Mouse (Mus musculus): ENCODE results near the gene Kcnj12.

DNA sequence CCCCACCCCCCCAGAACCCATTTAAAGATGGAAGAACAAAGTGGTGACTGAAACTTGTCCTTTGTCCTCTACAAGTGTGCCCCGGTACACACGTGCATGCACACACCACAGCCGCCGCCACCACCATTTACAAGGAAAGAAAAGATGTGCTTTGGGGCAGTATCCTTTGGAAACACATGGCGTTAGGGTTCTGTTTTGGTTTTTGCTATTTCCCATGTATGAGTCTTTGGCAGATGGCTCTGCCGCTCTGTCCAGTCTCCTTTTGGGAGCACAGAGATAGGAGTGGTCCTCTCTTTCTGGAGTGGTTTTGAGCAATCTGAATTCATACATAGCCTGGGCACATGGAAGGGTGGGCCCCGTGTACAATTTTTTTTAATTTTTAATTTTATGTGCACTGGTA, 8.8 kb downstream of the Kcnj12 start:
- TF ChIP-seq CTCF (IDR thresholded peaks at IDR 0.05; ENCODE audit: insufficient read depth, low read length) (no peak), POLR2A (IDR thresholded peaks at IDR 0.05; ENCODE audit: borderline replicate concordance, extremely low read depth, low read depth, low read length) (no peak)

Data from lung, adult 2 months (tissue).